ENCODE assay signal across 22 mouse cellular contexts in genomic region chr19:27553266-27553665, GRCm38 (mm10).
DNase-seq lines count a peak whose midpoint lies in the region; ATAC-seq and TF ChIP-seq lines count a peak whose summit lies in the region.
"Had no signal": no experiment of that assay in that cellular context is flagged by ENCODE, and none has a peak within 500 bp of the region (broad histone marks: within the 10 kb centered on the region; RNA-seq: fewer than 3 reads in every experiment).

No protein-coding gene starts in this region.

- H3K36me3 ChIP-seq in embryonic facial prominence, embryonic 14.5 days (ENCODE audit: control insufficient read depth, insufficient read depth, low read length): no peaks in the 10 kb centered on the region
- H3K36me3 ChIP-seq in embryonic facial prominence, embryonic 10.5 days (replicated peaks): no peaks in the 10 kb centered on the region
- H3K36me3 ChIP-seq in midbrain, embryonic 11.5 days (ENCODE audit: control insufficient read depth, insufficient read depth, low read length): no peaks in the 10 kb centered on the region
- no peaks in the 10 kb centered on the region for H3K36me3 ChIP-seq in midbrain, embryonic 13.5 days
- H3K36me3 ChIP-seq: embryonic facial prominence, embryonic 13.5 days; forebrain, embryonic 10.5 days; forebrain, embryonic 15.5 days; hindbrain, embryonic 12.5 days; hindbrain, embryonic 15.5 days had no signal

- H3K9ac ChIP-seq in embryonic facial prominence, embryonic 14.5 days (ENCODE audit: low read depth, low read length): no peak overlapping the region
- no peak overlapping the region for H3K9ac ChIP-seq in midbrain, embryonic 11.5 days (ENCODE audit: low read length)
- H3K9ac ChIP-seq in midbrain, embryonic 13.5 days (replicated peaks): no peak overlapping the region
- H3K9ac ChIP-seq: embryonic facial prominence, embryonic 13.5 days; forebrain, embryonic 15.5 days; hindbrain, embryonic 12.5 days; hindbrain, embryonic 15.5 days had no signal

- no peak for ATAC-seq in embryonic facial prominence, embryonic 14.5 days (ENCODE audit: low read depth)
- ATAC-seq in midbrain, embryonic 11.5 days (ENCODE audit: low FRiP score): no peak
- no peak for ATAC-seq in midbrain, embryonic 13.5 days
- ATAC-seq: activated CD4-positive, CD25-positive, alpha-beta regulatory T cell, adult 4 months; forebrain, embryonic 15.5 days had no signal

- H3K9me3 ChIP-seq in embryonic facial prominence, embryonic 14.5 days (ENCODE audit: control insufficient read depth, low read length): no peaks in the 10 kb centered on the region
- H3K9me3 ChIP-seq in embryonic facial prominence, embryonic 10.5 days: no peaks in the 10 kb centered on the region
- H3K9me3 ChIP-seq in midbrain, embryonic 11.5 days (ENCODE audit: control insufficient read depth, low read length): no peaks in the 10 kb centered on the region
- H3K9me3 ChIP-seq in midbrain, embryonic 13.5 days: no peaks in the 10 kb centered on the region
- H3K9me3 ChIP-seq: embryonic facial prominence, embryonic 13.5 days; forebrain, embryonic 10.5 days; forebrain, embryonic 15.5 days; hindbrain, embryonic 12.5 days; hindbrain, embryonic 15.5 days had no signal

- intact Hi-C loops in left cerebral cortex, adult 2 months (cut with DNase I): no loop called here

- no peak overlapping the region for H3K4me2 ChIP-seq in embryonic facial prominence, embryonic 14.5 days (ENCODE audit: low read depth, low read length)
- no peak overlapping the region for H3K4me2 ChIP-seq in midbrain, embryonic 11.5 days
- H3K4me2 ChIP-seq in midbrain, embryonic 13.5 days (replicated peaks): no peak overlapping the region
- H3K4me2 ChIP-seq: embryonic facial prominence, embryonic 13.5 days; forebrain, embryonic 15.5 days; heart, embryonic 11.5 days; hindbrain, embryonic 12.5 days; hindbrain, embryonic 15.5 days had no signal

- no peaks in the 10 kb centered on the region for H3K4me1 ChIP-seq in embryonic facial prominence, embryonic 14.5 days (ENCODE audit: control insufficient read depth, insufficient read depth, low read length)
- no peaks in the 10 kb centered on the region for H3K4me1 ChIP-seq in embryonic facial prominence, embryonic 10.5 days
- H3K4me1 ChIP-seq in midbrain, embryonic 11.5 days (ENCODE audit: control insufficient read depth, insufficient read depth, low read length): no peaks in the 10 kb centered on the region
- H3K4me1 ChIP-seq in midbrain, embryonic 13.5 days (replicated peaks): no peaks in the 10 kb centered on the region
- H3K4me1 ChIP-seq: embryonic facial prominence, embryonic 13.5 days; forebrain, embryonic 15.5 days; hindbrain, embryonic 12.5 days; hindbrain, embryonic 15.5 days had no signal

- WGBS in embryonic facial prominence, embryonic 14.5 days: 67% methylated on average over 11 of the region's 11 CpGs
- 80% methylated on average over 11 of the region's 11 CpGs for WGBS in embryonic facial prominence, embryonic 10.5 days
- 80% methylated on average over 11 of the region's 11 CpGs for WGBS in midbrain, embryonic 11.5 days
- WGBS in midbrain, embryonic 13.5 days: 82% methylated on average over 11 of the region's 11 CpGs

- no peak overlapping the region for H3K4me3 ChIP-seq in embryonic facial prominence, embryonic 14.5 days (ENCODE audit: low read depth, low read length)
- no peak overlapping the region for H3K4me3 ChIP-seq in embryonic facial prominence, embryonic 10.5 days
- no peak overlapping the region for H3K4me3 ChIP-seq in left cerebral cortex, adult 2 months
- no peak overlapping the region for H3K4me3 ChIP-seq in midbrain, embryonic 11.5 days (ENCODE audit: low read depth, low read length)
- H3K4me3 ChIP-seq in midbrain, embryonic 13.5 days (replicated peaks): no peak overlapping the region
- H3K4me3 ChIP-seq: embryonic facial prominence, embryonic 13.5 days; forebrain, embryonic 10.5 days; forebrain, embryonic 15.5 days; gastrocnemius, adult 2 months; hindbrain, embryonic 12.5 days; hindbrain, embryonic 15.5 days had no signal

- no peaks in the 10 kb centered on the region for H3K27me3 ChIP-seq in embryonic facial prominence, embryonic 14.5 days (replicated peaks; ENCODE audit: control insufficient read depth, insufficient read depth, low read length)
- H3K27me3 ChIP-seq in embryonic facial prominence, embryonic 10.5 days (replicated peaks; ENCODE audit: low read depth, poor library complexity, severe bottlenecking): no peaks in the 10 kb centered on the region
- H3K27me3 ChIP-seq in midbrain, embryonic 11.5 days (ENCODE audit: control insufficient read depth, insufficient read depth, low read length): no peaks in the 10 kb centered on the region
- no peaks in the 10 kb centered on the region for H3K27me3 ChIP-seq in midbrain, embryonic 13.5 days
- H3K27me3 ChIP-seq: embryonic facial prominence, embryonic 13.5 days; forebrain, embryonic 15.5 days; hindbrain, embryonic 15.5 days had no signal

- DNase-seq in embryonic facial prominence, embryonic 14.5 days (ENCODE audit: low spot score): peak; percentile 51
- no peak for DNase-seq in embryonic facial prominence, embryonic 10.5 days (ENCODE audit: low spot score)
- DNase-seq in left cerebral cortex, adult 2 months (ENCODE audit: extremely low spot score in 1 of 2, low spot score in 2 of 2): no peak
- no peak for DNase-seq in left cerebral cortex, adult 18-20 months (ENCODE audit: low spot score in 2 of 2)
- peak; percentile 69 for DNase-seq in midbrain, embryonic 11.5 days (ENCODE audit: low spot score, missing footprints)
- DNase-seq: adrenal gland, adult 8-10 months; adrenal gland, postnatal 25 days; cerebellum, adult 11 months; cerebellum, adult 2 months; cerebellum, adult 9-11 months; cerebellum, postnatal 25 days; gastrocnemius, adult 2 months; gastrocnemius, postnatal 14 days; heart, adult 11 months had no signal

- no peak for TF ChIP-seq CTCF in left cerebral cortex, adult 2 months (IDR thresholded peaks at IDR 0.05)

- H3K27ac ChIP-seq in embryonic facial prominence, embryonic 14.5 days (replicated peaks; ENCODE audit: low read depth, low read length): no peak overlapping the region
- H3K27ac ChIP-seq in embryonic facial prominence, embryonic 10.5 days (replicated peaks): no peak overlapping the region
- H3K27ac ChIP-seq in left cerebral cortex, adult 2 months: 0 out of 2 replicates have a peak overlapping the region, but pooled peaks have one; percentile 7
- H3K27ac ChIP-seq in midbrain, embryonic 11.5 days (ENCODE audit: low read depth, low read length): no peak overlapping the region
- no peak overlapping the region for H3K27ac ChIP-seq in midbrain, embryonic 13.5 days
- H3K27ac ChIP-seq: embryonic facial prominence, embryonic 13.5 days; forebrain, embryonic 10.5 days; forebrain, embryonic 15.5 days; gastrocnemius, adult 2 months; hindbrain, embryonic 12.5 days; hindbrain, embryonic 15.5 days had no signal

Comparison
In these comparisons a context has a peak if more than half of its experiments do, and no peak if none do; other contexts are left out.
1. DNase-seq: peak in embryonic facial prominence, embryonic 14.5 days (single experiment) and midbrain, embryonic 11.5 days (single experiment); none in embryonic facial prominence, embryonic 10.5 days (single experiment), left cerebral cortex, adult 2 months (0 of 2) and left cerebral cortex, adult 18-20 months (0 of 2).